Mouse (Mus musculus) E14TG2a.4 (cell line): ENCODE measurements at regions not wholly inside any gene's neighbourhood (a gene's known extent, or its start where the extent isn't known, plus 50 kb on each side); places are given as distances from the start of the nearest gene placed in this dataset.
A peak's percentile ranks its signal among the peaks of the same experiment; 100 is the strongest.

Source experiments
- H3K27me3 ChIP-seq: 2 replicates; pipeline ENCODE4 v1.6.1; 2014; ENCODE audit warnings: low read length, control low read depth; ENCODE audit not compliant: insufficient read depth
- H3K36me3 ChIP-seq: 2 replicates; pipeline ENCODE4 v1.6.1; 2014; ENCODE audit warnings: low read length, control low read depth; ENCODE audit not compliant: insufficient read depth
- H3K4me1 ChIP-seq: replicated peaks from 2 replicates; pipeline ENCODE4 v1.6.1; 2014; ENCODE audit warnings: low read depth, low read length, control low read depth
- H3K4me3 ChIP-seq: replicated peaks from 2 replicates; pipeline ENCODE4 v1.5.1; 2014; ENCODE audit warnings: mild to moderate bottlenecking, low read length
- H3K9me3 ChIP-seq: 2 replicates; pipeline ENCODE4 v1.6.1; 2014; ENCODE audit warnings: low read length, control low read depth
- CTCF ChIP-seq: conservative IDR thresholded peaks from 2 replicates; pipeline ENCODE4 v1.5.1; 2014; ENCODE audit warnings: low read length
- NANOG ChIP-seq: IDR thresholded peaks from 2 replicates; pipeline ENCODE4 v1.6.1; 2014; ENCODE audit warnings: borderline replicate concordance, low read length, mixed read lengths
- POU5F1 ChIP-seq: IDR thresholded peaks from 2 replicates; pipeline ENCODE4 v1.6.1; 2014; ENCODE audit warnings: low read length, borderline replicate concordance

- no peaks in the 10 kb centered on the region for H3K4me1 ChIP-seq
- peaks cover 11% of the 10 kb centered on the region; the same call in 1 of the 2 replicates for H3K27me3 ChIP-seq
- H3K4me3 ChIP-seq, result no peak overlapping the region
- H3K9me3 ChIP-seq, result no peaks in the 10 kb centered on the region
- TF ChIP-seq CTCF (no peak), POU5F1 (no peak), NANOG (no peak)
- H3K36me3 ChIP-seq, result no peaks in the 10 kb centered on the region
These were observed 88.9 kb downstream of the Emp1 start for GRCm38 (mm10) chr6:135451165-135451797.

GRCm38 (mm10) chr6:135453041-135453440 lies 90.7 kb downstream of the Emp1 start:
- H3K36me3 ChIP-seq, result no peaks in the 10 kb centered on the region
- H3K4me1 ChIP-seq, result no peaks in the 10 kb centered on the region
- TF ChIP-seq NANOG, result no peak

GRCm38 (mm10) chr6:135472495-135472894 lies 110.2 kb downstream of the Emp1 start:
- peaks cover 10% of the 10 kb centered on the region for H3K9me3 ChIP-seq
- H3K4me1 ChIP-seq, result no peaks in the 10 kb centered on the region
- no peak for TF ChIP-seq CTCF

More at GRCm38 (mm10) chr6:135453041-135453440, 90.7 kb downstream of the Emp1 start:
- Histone ChIP-seq H3K9me3 (no peaks in the 10 kb centered on the region), H3K27me3 (peaks cover 9% of the 10 kb centered on the region; the same call in 1 of the 2 replicates), H3K4me3 (no peak overlapping the region)

GRCm38 (mm10) chr6:135473146-135473545 lies 110.8 kb downstream of the Emp1 start:
- TF ChIP-seq POU5F1 (no peak), CTCF (no peak), NANOG (no peak)
- Histone ChIP-seq H3K4me3 (no peak overlapping the region), H3K27me3 (no peaks in the 10 kb centered on the region), H3K9me3 (peaks cover 8% of the 10 kb centered on the region; the same call in 1 of the 2 replicates), H3K36me3 (no peaks in the 10 kb centered on the region), H3K4me1 (no peaks in the 10 kb centered on the region)

More at GRCm38 (mm10) chr6:135472495-135472894, 110.2 kb downstream of the Emp1 start:
- no peak overlapping the region for H3K4me3 ChIP-seq
- no peaks in the 10 kb centered on the region for H3K36me3 ChIP-seq
- no peaks in the 10 kb centered on the region for H3K27me3 ChIP-seq

- Histone ChIP-seq H3K27me3 (no peaks in the 10 kb centered on the region), H3K36me3 (no peaks in the 10 kb centered on the region), H3K4me3 (no peak overlapping the region), H3K4me1 (no peaks in the 10 kb centered on the region), H3K9me3 (no peaks in the 10 kb centered on the region)
- TF ChIP-seq POU5F1, result no peak
- no peak for TF ChIP-seq NANOG
- TF ChIP-seq CTCF, result no peak
These were observed 126.5 kb downstream of the Emp1 start for GRCm38 (mm10) chr6:135488795-135489194.

GRCm38 (mm10) chr6:135493983-135494382 lies 131.6 kb downstream of the Emp1 start:
- Histone ChIP-seq H3K27me3 (no peaks in the 10 kb centered on the region; the same call in 1 of the 2 replicates), H3K36me3 (no peaks in the 10 kb centered on the region)

GRCm38 (mm10) chr6:135495841-135496240 lies 133.5 kb downstream of the Emp1 start:
- peaks cover 10% of the 10 kb centered on the region for H3K9me3 ChIP-seq
- no peaks in the 10 kb centered on the region for H3K4me1 ChIP-seq
- H3K27me3 ChIP-seq, result no peaks in the 10 kb centered on the region; the same call in 1 of the 2 replicates
- no peaks in the 10 kb centered on the region for H3K36me3 ChIP-seq
- H3K4me3 ChIP-seq, result no peak overlapping the region
- TF ChIP-seq POU5F1, result no peak
- TF ChIP-seq CTCF, result no peak

More at GRCm38 (mm10) chr6:135493983-135494382, 131.6 kb downstream of the Emp1 start:
- no peaks in the 10 kb centered on the region for H3K4me1 ChIP-seq
- H3K9me3 ChIP-seq, result peaks cover 10% of the 10 kb centered on the region
- H3K4me3 ChIP-seq, result no peak overlapping the region
- TF ChIP-seq NANOG (no peak), CTCF (no peak), POU5F1 (no peak)

GRCm38 (mm10) chr6:135498592-135498991 lies 136.2 kb downstream of the Emp1 start:
- Histone ChIP-seq H3K27me3 (no peaks in the 10 kb centered on the region; the same call in 1 of the 2 replicates), H3K9me3 (peaks cover 10% of the 10 kb centered on the region), H3K36me3 (no peaks in the 10 kb centered on the region), H3K4me1 (no peaks in the 10 kb centered on the region), H3K4me3 (no peak overlapping the region)
- 0 out of 2 replicates have a peak, but pooled peaks have one; percentile 14 for TF ChIP-seq CTCF
- TF ChIP-seq POU5F1, result no peak

GRCm38 (mm10) chr6:135500381-135500780 lies 138.0 kb downstream of the Emp1 start:
- H3K36me3 ChIP-seq, result no peaks in the 10 kb centered on the region
- TF ChIP-seq POU5F1, result no peak
- no peak for TF ChIP-seq NANOG
- TF ChIP-seq CTCF, result no peak

More at GRCm38 (mm10) chr6:135500381-135500780, 138.0 kb downstream of the Emp1 start:
- no peak overlapping the region for H3K4me3 ChIP-seq
- no peaks in the 10 kb centered on the region; the same call in 1 of the 2 replicates for H3K27me3 ChIP-seq
- H3K9me3 ChIP-seq, result no peaks in the 10 kb centered on the region
- H3K4me1 ChIP-seq, result no peaks in the 10 kb centered on the region
